Mouse (Mus musculus): ENCODE measurements at regions not wholly inside any gene's neighbourhood (a gene's known extent, or its start where the extent isn't known, plus 50 kb on each side); places are given as distances from the start of the nearest gene placed in this dataset.

DNA sequence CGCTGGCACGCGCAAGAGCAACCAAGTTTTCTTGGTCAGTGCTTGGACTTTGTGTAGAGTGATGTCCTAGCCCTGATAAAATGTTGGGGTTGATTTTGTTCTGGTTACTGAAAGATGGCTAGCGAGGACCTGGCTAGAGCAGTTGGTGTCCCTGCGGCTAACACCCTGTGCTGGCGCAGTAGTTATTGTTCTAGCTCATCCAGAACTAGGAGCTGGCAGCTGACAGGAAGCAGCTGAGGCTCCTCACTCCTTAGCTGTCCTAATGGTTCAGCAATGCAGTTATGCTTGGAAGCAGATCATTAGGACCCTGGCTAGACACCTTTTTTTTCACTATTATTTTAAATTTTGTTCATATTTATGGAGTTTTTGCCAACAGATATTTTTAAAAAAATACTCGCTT lies 170.5 kb upstream of the Tank start:
- no peak for TF ChIP-seq EP300 (IDR thresholded peaks at IDR 0.05; ENCODE audit: low read depth)
- no peak for TF ChIP-seq CTCF (IDR thresholded peaks at IDR 0.05; ENCODE audit: low read depth)
- H3K4me2 ChIP-seq (ENCODE audit: low read depth, low read length): no peak overlapping the region
- H3K9ac ChIP-seq (replicated peaks): no peak overlapping the region
- H3K27me3 ChIP-seq (ENCODE audit: insufficient read depth, low read length): no peaks in the 10 kb centered on the region
- no peak overlapping the region for H3K4me3 ChIP-seq (ENCODE audit: low read depth, low read length)
- H3K27ac ChIP-seq (ENCODE audit: low read depth): no peak overlapping the region
- 87% methylated on average over 7 of the region's 7 CpGs for WGBS (ENCODE audit: insufficient replicate concordance)
- ATAC-seq: no peak
- peaks cover 2% of the 10 kb centered on the region; the same call in 1 of the 2 replicates for H3K4me1 ChIP-seq (ENCODE audit: insufficient read depth)
- DNase-seq: no peak
- H3K9me3 ChIP-seq (ENCODE audit: low read length): no peaks in the 10 kb centered on the region
- H3K36me3 ChIP-seq (replicated peaks; ENCODE audit: insufficient read depth, low read length): no peaks in the 10 kb centered on the region

DNA sequence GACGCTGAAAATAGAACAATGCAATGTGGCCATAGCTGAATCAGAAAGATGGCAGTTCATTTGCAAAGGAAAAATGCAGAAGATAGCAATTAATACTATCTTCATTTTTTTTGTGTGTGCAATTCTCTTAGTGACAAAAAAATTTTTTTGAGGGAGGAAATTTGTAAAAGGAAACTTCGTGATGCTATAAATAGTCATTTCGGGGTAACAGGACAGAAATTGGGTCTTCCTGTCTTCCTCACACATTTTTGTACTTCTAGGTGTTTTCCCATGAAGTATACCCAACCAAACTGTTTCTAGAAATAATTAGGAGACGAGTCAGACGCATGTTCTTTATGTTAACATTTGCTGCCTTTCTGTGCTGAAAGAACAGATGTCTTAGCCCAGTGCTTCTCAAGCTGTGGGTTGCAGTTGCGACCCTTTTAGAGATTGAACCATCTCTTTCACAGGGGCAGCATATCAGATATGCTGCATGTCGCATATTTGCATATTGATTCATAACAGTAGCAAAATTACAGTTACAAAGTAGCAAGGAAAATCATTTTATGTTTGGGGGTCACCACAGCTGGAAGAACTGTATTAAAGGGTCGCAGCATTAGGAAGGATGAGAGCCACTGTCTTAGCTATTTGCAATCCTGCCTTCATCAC lies 172.2 kb upstream of the Tank start:
- H3K27me3 ChIP-seq (ENCODE audit: insufficient read depth, low read length): no peaks in the 10 kb centered on the region
- DNase-seq (no peak), ATAC-seq (no peak)
- H3K4me1 ChIP-seq (ENCODE audit: insufficient read depth): peaks cover 3% of the 10 kb centered on the region; the same call in 1 of the 2 replicates
- TF ChIP-seq EP300 (IDR thresholded peaks at IDR 0.05; ENCODE audit: low read depth): no peak
- no peaks in the 10 kb centered on the region for H3K9me3 ChIP-seq (ENCODE audit: low read length)
- H3K4me2 ChIP-seq (ENCODE audit: low read depth, low read length): no peak overlapping the region
- no peak overlapping the region for H3K4me3 ChIP-seq (ENCODE audit: low read depth, low read length)
- H3K36me3 ChIP-seq (replicated peaks; ENCODE audit: insufficient read depth, low read length): no peaks in the 10 kb centered on the region
- no peak overlapping the region for H3K27ac ChIP-seq (ENCODE audit: low read depth)
- 73% methylated on average over 8 of the region's 8 CpGs for WGBS (ENCODE audit: insufficient replicate concordance)
- no peak overlapping the region for H3K9ac ChIP-seq (replicated peaks)

DNA sequence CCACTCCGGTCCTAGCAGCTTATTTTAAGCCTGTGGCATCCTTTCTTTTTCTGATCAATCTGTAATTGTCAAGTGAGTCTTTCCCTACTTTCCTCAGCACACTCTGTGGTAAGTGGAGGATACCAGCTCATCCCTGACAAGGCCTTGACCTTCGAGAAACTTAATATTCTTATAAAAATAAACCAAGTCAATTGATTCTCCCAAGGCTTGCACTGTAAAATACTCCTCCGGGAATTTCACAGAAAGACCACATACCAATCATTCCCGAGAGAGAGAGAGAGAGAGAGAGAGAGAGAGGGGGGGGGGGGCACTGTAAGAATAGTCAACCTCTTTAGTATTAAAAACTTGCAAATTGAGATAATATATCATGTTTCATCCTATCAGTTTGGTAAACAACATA lies 173.1 kb upstream of the Tank start:
- TF ChIP-seq EP300 (IDR thresholded peaks at IDR 0.05; ENCODE audit: low read depth) (no peak), CTCF (IDR thresholded peaks at IDR 0.05; ENCODE audit: low read depth) (no peak)
- Histone ChIP-seq H3K9ac (replicated peaks) (no peak overlapping the region), H3K9me3 (ENCODE audit: low read length) (no peaks in the 10 kb centered on the region), H3K4me1 (ENCODE audit: insufficient read depth) (peaks cover 3% of the 10 kb centered on the region; the same call in 1 of the 2 replicates), H3K4me2 (ENCODE audit: low read depth, low read length) (no peak overlapping the region), H3K4me3 (ENCODE audit: low read depth, low read length) (no peak overlapping the region), H3K36me3 (replicated peaks; ENCODE audit: insufficient read depth, low read length) (no peaks in the 10 kb centered on the region), H3K27ac (ENCODE audit: low read depth) (no peak overlapping the region), H3K27me3 (ENCODE audit: insufficient read depth, low read length) (no peaks in the 10 kb centered on the region)
- DNase-seq: no peak
- WGBS (ENCODE audit: insufficient replicate concordance): 59% methylated on average over 4 of the region's 4 CpGs
- no peak for ATAC-seq

GRCm38 (mm10) chr2:61402588-61403487 lies 175.5 kb upstream of the Tank start:
- peak overlapping the region; percentile 68 for H3K4me2 ChIP-seq (ENCODE audit: low read depth, low read length)
- DNase-seq (no peak), ATAC-seq (no peak)
- TF ChIP-seq CTCF (IDR thresholded peaks at IDR 0.05; ENCODE audit: low read depth): no peak
- no peak for TF ChIP-seq EP300 (IDR thresholded peaks at IDR 0.05; ENCODE audit: low read depth)
- WGBS (ENCODE audit: insufficient replicate concordance): 12% methylated on average over 15 of the region's 15 CpGs
- peak overlapping the region; percentile 35 for H3K4me3 ChIP-seq (ENCODE audit: low read depth, low read length)
- H3K4me1 ChIP-seq (ENCODE audit: insufficient read depth): peaks cover 3% of the 10 kb centered on the region; the same call in 1 of the 2 replicates
- H3K27me3 ChIP-seq (ENCODE audit: insufficient read depth, low read length): no peaks in the 10 kb centered on the region
- no peaks in the 10 kb centered on the region for H3K36me3 ChIP-seq (replicated peaks; ENCODE audit: insufficient read depth, low read length)
- no peak overlapping the region for H3K27ac ChIP-seq (ENCODE audit: low read depth)
- no peak overlapping the region; the same call in 1 of the 2 replicates for H3K9ac ChIP-seq (replicated peaks)
- no peaks in the 10 kb centered on the region for H3K9me3 ChIP-seq (ENCODE audit: low read length)

DNA sequence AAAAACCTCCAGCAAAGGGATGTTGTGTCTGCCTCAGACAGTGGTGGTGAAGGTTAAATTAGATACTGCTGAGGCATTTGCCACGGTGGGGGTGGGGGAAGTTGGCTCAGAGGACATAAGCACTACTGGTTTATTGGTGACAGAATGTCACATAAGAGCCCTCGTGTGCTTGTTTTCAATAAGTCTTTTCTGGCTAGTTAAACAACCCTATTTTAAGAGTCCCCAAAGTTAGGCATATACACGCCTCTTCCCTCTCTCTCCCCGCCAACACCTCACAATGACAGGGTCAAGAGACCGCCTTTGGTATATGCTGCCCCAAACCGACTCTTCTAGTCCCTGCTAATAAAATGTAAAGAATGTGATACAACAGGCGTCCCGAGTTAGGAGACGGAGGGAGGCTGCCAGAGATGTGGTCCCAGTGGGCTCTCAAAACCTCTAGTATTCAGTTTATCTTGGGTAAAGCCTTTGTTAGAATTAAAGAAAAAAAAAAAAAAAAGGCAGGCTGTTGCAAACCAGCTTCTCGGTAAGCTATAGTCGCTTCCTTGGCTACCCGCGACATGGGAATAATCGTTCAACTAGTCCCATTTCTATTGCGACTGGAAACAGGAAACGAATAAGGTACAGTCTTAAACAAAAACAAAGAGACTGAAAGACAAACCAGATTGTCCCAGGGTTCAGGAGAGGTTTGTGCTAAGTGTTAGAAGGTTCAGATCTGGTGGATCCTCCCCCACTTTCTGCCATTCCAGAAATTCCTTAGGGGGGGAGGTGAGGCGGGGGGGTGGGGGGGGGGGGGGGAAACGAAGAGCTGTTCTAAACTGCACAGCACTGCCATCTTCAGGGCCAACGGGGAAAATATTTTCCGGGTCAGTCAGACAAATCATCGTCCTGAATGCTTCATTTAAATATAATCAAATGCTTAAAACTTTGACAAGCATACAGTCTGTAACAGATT lies 176.5 kb upstream of the Tank start:
- Histone ChIP-seq H3K36me3 (replicated peaks; ENCODE audit: insufficient read depth, low read length) (no peaks in the 10 kb centered on the region), H3K4me2 (ENCODE audit: low read depth, low read length) (peak overlapping the region; percentile 68), H3K4me3 (ENCODE audit: low read depth, low read length) (peak overlapping the region; percentile 35), H3K9me3 (ENCODE audit: low read length) (no peaks in the 10 kb centered on the region), H3K27ac (ENCODE audit: low read depth) (no peak overlapping the region), H3K27me3 (ENCODE audit: insufficient read depth, low read length) (no peaks in the 10 kb centered on the region), H3K4me1 (ENCODE audit: insufficient read depth) (peaks cover 3% of the 10 kb centered on the region; the same call in 1 of the 2 replicates), H3K9ac (replicated peaks) (no peak overlapping the region; the same call in 1 of the 2 replicates)
- ATAC-seq (peak; percentile 76), DNase-seq (peak; percentile 70)
- no peak for TF ChIP-seq EP300 (IDR thresholded peaks at IDR 0.05; ENCODE audit: low read depth)
- TF ChIP-seq CTCF (IDR thresholded peaks at IDR 0.05; ENCODE audit: low read depth): peak; percentile 62
- 4% methylated on average over 20 of the region's 21 CpGs for WGBS (ENCODE audit: insufficient replicate concordance)
